Mouse (Mus musculus): ENCODE measurements around the gene Gnao1. TPM values are rescaled to one million over a fixed set of nuclear protein-coding genes. Genes with fewer than 3 reads are reported as not detected.

The Gnao1 gene
- total RNA-seq, 4 experiments from 2014 or later, result 3.5 to 5.0 (median 4.5) TPM

DNA sequence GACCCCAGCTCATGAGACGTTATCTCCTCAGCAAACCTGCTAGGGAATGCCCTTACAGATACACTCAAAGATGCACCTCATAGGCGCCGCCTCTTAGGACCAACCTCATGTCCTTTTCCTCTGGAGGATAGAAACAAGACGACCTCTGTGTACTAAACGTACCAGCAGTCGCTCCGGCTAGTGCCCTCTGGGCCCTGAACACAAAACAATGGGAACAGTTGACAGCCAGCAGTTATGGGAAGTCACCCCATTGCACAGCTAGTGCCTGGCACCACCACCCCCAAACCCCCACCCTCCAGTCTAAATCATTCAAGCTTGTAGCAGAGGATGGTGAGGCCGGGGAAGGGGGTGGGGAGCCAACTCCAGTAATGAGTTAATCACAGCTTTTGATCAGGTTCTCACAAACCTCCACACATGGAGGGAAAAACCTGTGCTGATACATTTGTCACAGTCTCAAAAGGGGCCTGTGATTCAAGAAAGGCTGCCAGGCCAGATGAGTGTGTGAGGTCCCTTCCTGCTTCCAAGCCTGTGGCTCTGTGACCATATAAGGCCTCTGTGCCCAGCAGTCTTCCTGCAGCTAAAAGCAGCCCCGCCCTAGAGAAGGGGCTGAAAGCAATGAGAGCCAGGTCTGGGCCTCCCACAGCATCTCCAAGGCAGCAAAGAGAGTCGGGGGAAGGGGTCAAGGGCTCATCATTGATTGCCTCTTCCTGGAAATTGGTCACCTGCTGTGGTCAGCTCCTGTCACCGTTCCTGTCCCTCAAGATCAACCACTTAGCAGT lies 79.1 kb downstream of the Gnao1 start:
- DNase-seq (ENCODE audit: low spot score in 2 of 2), result no peak

DNA sequence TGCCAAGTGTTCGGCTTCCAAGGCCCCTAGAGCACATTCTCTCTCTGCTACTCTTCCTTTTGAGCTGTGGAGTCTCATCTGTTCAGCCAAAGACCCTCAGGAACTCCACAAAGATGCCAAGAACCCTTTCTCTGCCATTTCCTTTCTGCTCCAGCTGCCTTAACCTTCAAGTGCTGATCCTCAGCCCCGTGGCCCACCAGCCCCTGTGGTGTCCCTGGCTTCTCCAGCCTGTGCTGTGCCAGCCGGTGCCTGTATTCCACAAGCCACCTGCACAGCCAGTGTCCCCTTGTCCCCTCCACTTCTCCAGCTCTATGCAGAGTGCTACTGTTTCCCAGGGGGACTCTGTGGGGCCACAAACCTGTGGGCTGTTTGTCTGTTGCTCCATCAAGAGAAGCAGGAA lies 83.8 kb downstream of the Gnao1 start:
- DNase-seq (ENCODE audit: low spot score in 2 of 2), result no peak

DNA sequence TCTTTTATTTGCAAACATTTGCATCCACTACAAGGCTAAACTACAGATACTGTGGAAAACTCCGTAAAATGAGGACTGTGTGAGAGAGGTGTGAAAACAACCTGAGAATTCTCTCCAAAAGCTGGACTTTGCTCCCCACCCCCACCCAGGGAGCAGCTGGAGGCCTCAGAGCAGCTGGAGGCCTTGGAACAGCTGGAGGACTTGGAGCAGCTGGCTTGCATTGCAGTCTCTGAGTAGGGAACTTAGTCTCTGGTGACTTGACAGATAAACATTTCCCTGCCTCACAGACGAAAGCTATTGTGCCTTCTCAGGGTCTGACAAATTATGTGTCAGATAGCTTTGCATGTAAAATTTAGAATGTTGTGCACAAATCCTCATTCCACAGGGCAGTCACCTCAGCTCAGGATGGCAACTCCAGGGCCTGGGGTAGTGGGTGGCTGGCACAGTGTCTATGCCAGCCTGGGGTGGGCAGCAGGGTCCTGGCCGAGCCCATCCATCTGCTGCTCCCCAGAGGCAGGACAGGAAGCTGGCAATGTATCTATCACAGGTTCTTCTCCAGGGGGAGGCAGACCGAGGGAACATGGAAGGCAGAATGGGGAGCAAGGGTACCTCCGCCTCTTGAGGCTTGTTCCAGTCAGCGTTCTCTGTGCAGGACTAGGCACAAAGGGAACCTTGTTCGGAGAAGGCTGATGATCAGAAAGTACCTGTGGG lies 87.2 kb downstream of the Gnao1 start:
- DNase-seq (ENCODE audit: low spot score in 2 of 2), result no peak

DNA sequence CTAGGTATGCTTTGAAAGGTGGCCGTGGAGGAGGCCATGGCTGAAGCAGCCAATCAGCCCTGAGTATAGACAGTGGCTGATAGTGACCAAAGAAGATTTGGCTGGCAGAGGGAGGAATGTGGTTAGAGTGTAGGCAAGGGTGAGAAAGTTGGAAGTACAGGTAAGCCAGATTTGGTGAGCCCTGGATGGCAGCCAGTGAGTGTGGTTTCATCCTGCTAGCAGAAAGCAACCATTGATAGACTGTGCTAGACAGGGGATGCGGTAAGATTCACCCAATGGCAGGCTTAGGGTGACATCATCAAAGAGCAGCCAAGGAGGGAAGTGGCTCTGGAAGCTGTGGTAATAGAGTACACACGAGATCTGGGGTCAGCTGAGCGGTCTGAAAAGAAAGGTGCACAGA lies 88.8 kb downstream of the Gnao1 start:
- no peak for DNase-seq (ENCODE audit: low spot score in 2 of 2)

GRCm38 (mm10) chr8:93902040-93902439 lies 92.3 kb downstream of the Gnao1 start:
- DNase-seq (ENCODE audit: low spot score in 2 of 2), result no peak

DNA sequence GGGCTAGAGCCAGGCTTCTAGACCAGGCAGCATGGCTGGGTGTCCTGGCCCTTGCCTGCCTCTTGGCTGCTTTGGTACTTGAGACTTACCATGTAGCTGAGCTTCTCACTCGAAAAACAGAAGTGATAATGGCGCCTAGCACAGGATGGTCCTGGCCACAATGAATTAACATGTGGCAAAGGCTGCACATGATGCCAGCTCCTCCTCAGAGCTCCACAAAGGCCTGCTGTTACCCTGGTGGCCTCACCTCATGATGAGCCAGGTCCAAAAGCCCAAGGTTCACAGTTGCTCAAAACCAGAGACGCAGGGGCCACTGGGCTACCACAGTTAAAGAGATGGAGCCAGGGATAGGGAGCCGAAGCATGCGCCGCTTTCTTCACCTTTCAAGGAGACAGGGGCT lies 97.2 kb downstream of the Gnao1 start:
- DNase-seq (ENCODE audit: low spot score in 2 of 2), result peak in 1 of 2 experiments; percentile 14

- no peak for DNase-seq (ENCODE audit: low spot score in 2 of 2)
These were observed 98.2 kb downstream of the Gnao1 start for GRCm38 (mm10) chr8:93907987-93908441.

DNA sequence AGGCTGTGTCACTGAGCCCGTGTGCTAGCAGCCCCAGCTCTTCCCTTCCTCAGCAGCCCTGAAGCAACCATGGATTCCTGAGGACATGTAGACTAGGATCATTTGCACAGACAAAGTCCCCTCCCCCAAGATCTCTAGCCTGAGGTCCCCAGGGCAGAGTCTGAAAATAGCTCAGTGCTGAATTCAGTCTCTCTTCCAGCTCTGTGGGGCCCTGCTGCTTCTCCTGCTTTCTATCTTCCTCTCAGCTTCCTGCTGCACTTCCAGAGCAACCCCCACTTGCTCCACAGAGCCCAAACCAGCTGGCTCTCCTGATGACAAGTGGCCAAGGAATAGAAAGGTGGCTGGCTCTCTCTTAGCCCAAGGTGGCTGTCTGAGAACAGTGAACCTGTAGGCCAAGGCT lies 98.8 kb downstream of the Gnao1 start:
- DNase-seq (ENCODE audit: low spot score in 2 of 2), result peak in 1 of 2 experiments; percentile 20

GRCm38 (mm10) chr8:93911715-93912555 lies 102.2 kb downstream of the Gnao1 start:
- no peak for DNase-seq (ENCODE audit: low spot score in 2 of 2)

GRCm38 (mm10) chr8:93917859-93918421 lies 108.2 kb downstream of the Gnao1 start:
- DNase-seq (ENCODE audit: low spot score in 2 of 2), result no peak

DNA sequence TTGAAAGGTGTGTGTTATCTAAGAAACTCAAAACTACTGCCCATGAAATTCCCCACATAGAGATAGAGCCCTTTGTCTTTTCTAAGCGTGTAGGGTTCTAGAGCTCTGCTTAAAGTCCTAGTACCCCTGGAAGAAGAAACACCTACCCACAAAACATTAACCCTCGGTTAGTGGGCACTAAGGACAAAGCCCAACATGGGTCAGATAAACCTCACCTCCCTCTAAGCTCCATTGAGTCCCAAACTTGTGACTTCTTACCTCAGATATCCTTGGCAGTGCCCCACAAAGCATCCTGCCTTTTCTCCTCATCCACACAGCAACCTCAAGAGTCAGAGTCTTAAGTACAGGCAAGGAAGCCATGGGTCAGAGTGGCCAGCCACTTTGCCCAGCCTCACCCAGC lies 108.8 kb downstream of the Gnao1 start:
- no peak for DNase-seq (ENCODE audit: low spot score in 2 of 2)

DNA sequence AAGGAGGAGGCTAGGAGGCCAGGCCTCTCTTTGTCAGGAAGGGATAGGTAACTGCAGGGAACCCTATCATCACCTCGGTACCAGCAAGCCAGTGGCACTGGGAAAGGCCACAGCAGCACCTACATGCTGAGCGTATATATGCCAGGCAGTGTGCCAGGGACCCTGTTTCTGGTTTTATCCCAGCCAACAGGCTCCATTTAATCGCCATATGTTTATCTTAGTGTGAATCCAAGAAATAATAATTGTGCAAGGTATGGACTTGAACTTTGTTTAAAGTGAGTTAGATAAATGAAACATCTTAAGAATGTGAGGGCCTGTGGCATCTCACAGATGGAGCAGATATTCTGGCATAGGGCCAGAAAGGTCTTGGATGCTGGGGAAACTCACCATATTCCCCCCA lies 109.7 kb downstream of the Gnao1 start:
- no peak for DNase-seq (ENCODE audit: low spot score in 2 of 2)

DNA sequence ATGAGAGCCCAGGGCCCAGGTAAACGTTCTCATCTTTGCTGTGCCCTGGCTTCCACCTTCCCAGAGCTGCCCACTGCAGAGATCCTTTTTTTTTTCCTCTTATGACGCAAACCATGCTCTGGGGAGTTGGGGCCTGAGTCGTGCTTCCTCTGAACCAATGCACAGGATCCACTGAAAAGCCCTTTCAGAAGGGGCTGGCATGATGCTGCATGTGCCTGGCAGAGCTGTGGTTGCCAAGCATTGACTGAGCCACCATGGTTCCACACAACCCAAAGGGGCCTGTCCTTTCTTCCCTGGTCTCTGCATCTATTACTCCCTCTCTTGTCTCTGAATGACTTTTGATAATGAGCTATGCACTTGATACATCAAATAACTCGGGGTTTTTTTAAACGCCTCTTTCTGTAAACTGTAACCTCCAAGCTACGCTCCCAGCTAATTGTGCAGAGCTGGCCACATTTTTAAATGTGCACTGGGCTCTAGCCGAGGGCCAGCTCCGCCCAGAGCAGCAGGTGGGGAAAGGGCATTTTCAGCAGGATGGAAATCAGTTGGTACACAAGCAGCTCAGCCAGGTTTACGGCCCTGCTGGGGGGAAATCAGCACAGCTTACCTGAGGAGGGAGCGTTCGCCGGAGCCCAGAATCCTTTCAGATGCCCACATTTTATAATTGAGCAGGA lies 110.3 kb downstream of the Gnao1 start:
- no peak for DNase-seq (ENCODE audit: low spot score in 2 of 2)

- no peak for DNase-seq (ENCODE audit: low spot score in 2 of 2)
These were observed 110.8 kb downstream of the Gnao1 start for GRCm38 (mm10) chr8:93920590-93920948.

- peak; percentile 17 to 33 for DNase-seq (ENCODE audit: low spot score in 2 of 2)
These were observed 114.2 kb downstream of the Gnao1 start for GRCm38 (mm10) chr8:93923897-93924334.

GRCm38 (mm10) chr8:93925513-93925912 lies 115.7 kb downstream of the Gnao1 start:
- DNase-seq (ENCODE audit: low spot score in 2 of 2), result no peak

DNA sequence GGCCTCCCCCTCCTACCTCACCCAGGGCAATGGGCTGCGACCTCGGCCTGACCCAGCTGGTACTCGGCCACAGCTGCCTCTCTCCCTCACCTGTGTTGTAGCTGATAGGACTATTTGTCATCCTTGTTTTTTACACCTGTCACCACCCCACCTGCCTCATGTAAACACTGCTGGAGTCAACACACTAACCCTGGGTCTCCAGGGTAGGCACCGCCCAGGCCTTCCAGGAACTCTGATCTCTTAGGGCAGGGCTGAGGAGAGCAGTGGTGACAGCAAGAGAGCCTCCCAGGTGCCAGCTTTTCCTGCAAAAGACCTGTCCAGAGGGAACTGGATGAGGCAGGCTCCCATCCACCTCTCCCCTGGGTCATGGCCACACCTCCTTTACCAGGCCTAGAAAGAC lies 119.5 kb downstream of the Gnao1 start:
- no peak for DNase-seq (ENCODE audit: low spot score in 2 of 2)

- DNase-seq (ENCODE audit: low spot score in 2 of 2), result no peak
These were observed 121.6 kb downstream of the Gnao1 start for GRCm38 (mm10) chr8:93931336-93931735.

GRCm38 (mm10) chr8:93932873-93933272 lies 123.1 kb downstream of the Gnao1 start:
- DNase-seq (ENCODE audit: low spot score in 2 of 2), result peak; percentile 62

- no peak for DNase-seq (ENCODE audit: low spot score in 2 of 2)
These were observed 123.5 kb downstream of the Gnao1 start for GRCm38 (mm10) chr8:93933288-93933687.

DNA sequence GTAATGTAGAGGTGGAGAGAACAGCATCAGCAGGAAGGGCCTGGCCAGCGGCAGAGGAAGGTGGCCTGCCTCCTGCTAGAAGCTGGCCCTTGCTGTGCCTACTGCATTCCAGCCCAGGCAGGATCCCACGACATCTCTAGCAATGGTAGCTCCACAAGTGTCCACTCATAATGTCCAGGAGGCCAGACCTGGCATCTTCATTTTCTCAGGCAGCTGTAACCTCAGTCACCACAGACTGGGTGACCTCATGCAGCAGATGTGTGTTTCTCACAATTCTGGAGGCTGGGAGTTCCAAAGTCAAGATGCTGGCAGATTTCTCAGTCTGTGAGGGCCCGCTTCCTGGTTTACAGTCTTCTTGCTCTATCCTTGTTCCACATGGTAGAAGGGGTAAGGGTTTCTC lies 128.4 kb downstream of the Gnao1 start:
- no peak for DNase-seq (ENCODE audit: low spot score in 2 of 2)

Measured in gastrocnemius, adult 8-10 months (tissue).